Mouse (Mus musculus): ENCODE results near the gene 3110082I17Rik. TPM values are rescaled to one million over a fixed set of nuclear protein-coding genes. Genes with fewer than 3 reads are reported as not detected.
A peak's percentile ranks its signal among the peaks of the same experiment; 100 is the strongest.

Gene 3110082I17Rik
- polyA plus RNA-seq, 1 experiment from 2014 or later: 69.4 TPM

GRCm38 (mm10) chr5:139480406-139480805 lies 20.1 kb upstream of the 3110082I17Rik start:
- Histone ChIP-seq H3K27ac (no peak overlapping the region), H3K4me3 (no peak overlapping the region), H3K4me1 (peaks cover 17% of the 10 kb centered on the region), H3K36me3 (replicated peaks) (peaks cover 67% of the 10 kb centered on the region), H3K9me3 (no peaks in the 10 kb centered on the region; the same call in 1 of the 2 replicates), H3K27me3 (ENCODE audit: poor library complexity, severe bottlenecking) (no peaks in the 10 kb centered on the region)
- WGBS: 93% methylated on average over 10 of the region's 10 CpGs
- DNase-seq (ENCODE audit: extremely low spot score, low spot score): no peak

- WGBS: 92% methylated on average over 8 of the region's 8 CpGs
- H3K36me3 ChIP-seq (replicated peaks): peaks cover 80% of the 10 kb centered on the region
- no peaks in the 10 kb centered on the region for H3K9me3 ChIP-seq
- no peaks in the 10 kb centered on the region for H3K27me3 ChIP-seq (ENCODE audit: poor library complexity, severe bottlenecking)
- H3K4me3 ChIP-seq: no peak overlapping the region
- H3K27ac ChIP-seq: no peak overlapping the region
- DNase-seq (ENCODE audit: extremely low spot score, low spot score): no peak
- H3K4me1 ChIP-seq: peaks cover 13% of the 10 kb centered on the region
These were observed 18.8 kb upstream of the 3110082I17Rik start for GRCm38 (mm10) chr5:139479088-139479487.

GRCm38 (mm10) chr5:139474741-139475140 lies 14.4 kb upstream of the 3110082I17Rik start:
- 89% methylated on average over 9 of the region's 9 CpGs for whole genome bisulfite sequencing
- no peaks in the 10 kb centered on the region for H3K4me1 ChIP-seq
- H3K36me3 ChIP-seq (replicated peaks): peaks cover 93% of the 10 kb centered on the region
- H3K27ac ChIP-seq: no peak overlapping the region
- H3K4me3 ChIP-seq: no peak overlapping the region
- no peaks in the 10 kb centered on the region for H3K27me3 ChIP-seq (ENCODE audit: poor library complexity, severe bottlenecking)
- DNase-seq (ENCODE audit: extremely low spot score, low spot score): no peak
- no peaks in the 10 kb centered on the region for H3K9me3 ChIP-seq

- H3K27me3 ChIP-seq (ENCODE audit: poor library complexity, severe bottlenecking): no peaks in the 10 kb centered on the region
- H3K4me1 ChIP-seq: no peaks in the 10 kb centered on the region
- H3K27ac ChIP-seq: no peak overlapping the region
- peaks cover 27% of the 10 kb centered on the region for H3K36me3 ChIP-seq (replicated peaks)
- H3K4me3 ChIP-seq: no peak overlapping the region
- DNase-seq (ENCODE audit: extremely low spot score, low spot score): no peak
- H3K9me3 ChIP-seq: no peaks in the 10 kb centered on the region
- 52% methylated on average over 5 of the region's 5 CpGs for WGBS
These were observed 7.7 kb upstream of the 3110082I17Rik start for GRCm38 (mm10) chr5:139467998-139468397.

- DNase-seq (ENCODE audit: extremely low spot score, low spot score): no peak
- Histone ChIP-seq H3K27ac (no peak overlapping the region), H3K27me3 (ENCODE audit: poor library complexity, severe bottlenecking) (no peaks in the 10 kb centered on the region), H3K9me3 (no peaks in the 10 kb centered on the region), H3K36me3 (replicated peaks) (peaks cover 15% of the 10 kb centered on the region), H3K4me1 (no peaks in the 10 kb centered on the region), H3K4me3 (no peak overlapping the region)
- WGBS: 76% methylated on average over 4 of the region's 4 CpGs
These were observed 6.5 kb upstream of the 3110082I17Rik start for GRCm38 (mm10) chr5:139466801-139467200.

GRCm38 (mm10) chr5:139466373-139466772 lies 6.0 kb upstream of the 3110082I17Rik start:
- Histone ChIP-seq H3K36me3 (replicated peaks) (peaks cover 11% of the 10 kb centered on the region), H3K27ac (no peak overlapping the region), H3K4me1 (no peaks in the 10 kb centered on the region), H3K27me3 (ENCODE audit: poor library complexity, severe bottlenecking) (no peaks in the 10 kb centered on the region), H3K4me3 (no peak overlapping the region), H3K9me3 (no peaks in the 10 kb centered on the region)
- WGBS: 83% methylated on average over 2 of the region's 2 CpGs
- DNase-seq (ENCODE audit: extremely low spot score, low spot score): no peak

GRCm38 (mm10) chr5:139464874-139465273 lies 4.5 kb upstream of the 3110082I17Rik start:
- Histone ChIP-seq H3K9me3 (no peaks in the 10 kb centered on the region), H3K4me1 (peaks cover 10% of the 10 kb centered on the region), H3K36me3 (replicated peaks) (0 out of 2 replicates have a peak, but pooled peaks cover 2% of the 10 kb centered on the region), H3K4me3 (no peak overlapping the region), H3K27me3 (ENCODE audit: poor library complexity, severe bottlenecking) (no peaks in the 10 kb centered on the region), H3K27ac (no peak overlapping the region)
- WGBS: 83% methylated on average over 4 of the region's 4 CpGs
- DNase-seq (ENCODE audit: extremely low spot score, low spot score): no peak

- Histone ChIP-seq H3K27ac (peak overlapping the region; percentile 83), H3K4me3 (peak overlapping the region; percentile 84), H3K27me3 (ENCODE audit: poor library complexity, severe bottlenecking) (no peaks in the 10 kb centered on the region), H3K9me3 (no peaks in the 10 kb centered on the region), H3K4me1 (peaks cover 24% of the 10 kb centered on the region), H3K36me3 (replicated peaks) (peaks cover 26% of the 10 kb centered on the region)
- 11% methylated on average over 10 of the region's 10 CpGs for WGBS
- no peak for DNase-seq (ENCODE audit: extremely low spot score, low spot score)
These were observed 389 bp downstream of the 3110082I17Rik start for GRCm38 (mm10) chr5:139459938-139460337.

GRCm38 (mm10) chr5:139457241-139457640 lies 3.1 kb downstream of the 3110082I17Rik start:
- H3K36me3 ChIP-seq (replicated peaks): peaks cover 53% of the 10 kb centered on the region

GRCm38 (mm10) chr5:139455166-139455565 lies 5.2 kb downstream of the 3110082I17Rik start:
- WGBS: 94% methylated on average over 12 of the region's 12 CpGs
- Histone ChIP-seq H3K27ac (no peak overlapping the region), H3K36me3 (replicated peaks) (peaks cover 57% of the 10 kb centered on the region), H3K4me1 (peaks cover 16% of the 10 kb centered on the region), H3K9me3 (no peaks in the 10 kb centered on the region), H3K4me3 (no peak overlapping the region), H3K27me3 (ENCODE audit: poor library complexity, severe bottlenecking) (no peaks in the 10 kb centered on the region)
- no peak for DNase-seq (ENCODE audit: extremely low spot score, low spot score)

More at GRCm38 (mm10) chr5:139457241-139457640, 3.1 kb downstream of the 3110082I17Rik start:
- Histone ChIP-seq H3K4me1 (peaks cover 24% of the 10 kb centered on the region), H3K27ac (no peak overlapping the region), H3K9me3 (no peaks in the 10 kb centered on the region), H3K27me3 (ENCODE audit: poor library complexity, severe bottlenecking) (no peaks in the 10 kb centered on the region), H3K4me3 (no peak overlapping the region)
- WGBS: 94% methylated on average over 8 of the region's 8 CpGs
- DNase-seq (ENCODE audit: extremely low spot score, low spot score): no peak

GRCm38 (mm10) chr5:139453031-139453430 lies 7.3 kb downstream of the 3110082I17Rik start:
- H3K27ac ChIP-seq: no peak overlapping the region
- H3K27me3 ChIP-seq (ENCODE audit: poor library complexity, severe bottlenecking): no peaks in the 10 kb centered on the region
- DNase-seq (ENCODE audit: extremely low spot score, low spot score): no peak
- peaks cover 54% of the 10 kb centered on the region for H3K36me3 ChIP-seq (replicated peaks)
- no peaks in the 10 kb centered on the region for H3K9me3 ChIP-seq
- H3K4me1 ChIP-seq: peaks cover 9% of the 10 kb centered on the region
- no peak overlapping the region for H3K4me3 ChIP-seq
- 93% methylated on average over 10 of the region's 10 CpGs for WGBS

- Histone ChIP-seq H3K27ac (peak overlapping the region; percentile 40; the same call in 1 of the 2 replicates), H3K36me3 (replicated peaks) (peaks cover 32% of the 10 kb centered on the region), H3K9me3 (no peaks in the 10 kb centered on the region), H3K27me3 (ENCODE audit: poor library complexity, severe bottlenecking) (no peaks in the 10 kb centered on the region), H3K4me1 (peaks cover 15% of the 10 kb centered on the region), H3K4me3 (no peak overlapping the region)
- WGBS: 76% methylated on average over 4 of the region's 4 CpGs
- no peak for DNase-seq (ENCODE audit: extremely low spot score, low spot score)
These were observed 10.4 kb downstream of the 3110082I17Rik start for GRCm38 (mm10) chr5:139449926-139450325.

GRCm38 (mm10) chr5:139449161-139449791 lies 11.1 kb downstream of the 3110082I17Rik start:
- H3K9me3 ChIP-seq: no peaks in the 10 kb centered on the region
- H3K27ac ChIP-seq: peak overlapping the region; percentile 40; the same call in 1 of the 2 replicates
- H3K4me1 ChIP-seq: peaks cover 15% of the 10 kb centered on the region
- H3K27me3 ChIP-seq (ENCODE audit: poor library complexity, severe bottlenecking): no peaks in the 10 kb centered on the region
- no peak overlapping the region; the same call in 1 of the 2 replicates for H3K4me3 ChIP-seq
- WGBS: 83% methylated on average over 5 of the region's 5 CpGs
- peaks cover 25% of the 10 kb centered on the region for H3K36me3 ChIP-seq (replicated peaks)
- no peak for DNase-seq (ENCODE audit: extremely low spot score, low spot score)
